Comparison of ENCODE assay signal across 9 mouse cellular contexts in genomic region chr16:4606431-4607084, GRCm38 (mm10). TPM values are rescaled to one million over a fixed set of nuclear protein-coding genes. Genes with fewer than 3 reads are reported as not detected.
DNase-seq lines count a peak whose midpoint lies in the region; ATAC-seq lines count a peak whose summit lies in the region.
"Had no signal": no experiment of that assay in that cellular context is flagged by ENCODE, and none has a peak within 500 bp of the region (broad histone marks: within the 10 kb centered on the region; RNA-seq: fewer than 3 reads in every experiment).

No protein-coding gene starts in this region.

- no peak overlapping the region for H3K4me2 ChIP-seq in forebrain, embryonic 15.5 days (replicated peaks)
- H3K4me2 ChIP-seq in limb, embryonic 12.5 days, result no peak overlapping the region
- no peak overlapping the region for H3K4me2 ChIP-seq in midbrain, embryonic 13.5 days (replicated peaks)
- H3K4me2 ChIP-seq: embryonic facial prominence, embryonic 15.5 days had no signal

- DNase-seq in 416B (ENCODE audit: low read depth) (peak; percentile 61), MN1 (ENCODE audit: low spot score) (peak; percentile 70)
- DNase-seq in hindbrain, embryonic 10.5 days (ENCODE audit: low spot score), result no peak
- no peak for DNase-seq in thymus, postnatal 36 days
- DNase-seq in natural killer cell, adult 2 months (ENCODE audit: low spot score in 2 of 2), result no peak

- no peaks in the 10 kb centered on the region for H3K9me3 ChIP-seq in forebrain, embryonic 15.5 days
- H3K9me3 ChIP-seq in hindbrain, embryonic 10.5 days, result no peaks in the 10 kb centered on the region
- no peaks in the 10 kb centered on the region for H3K9me3 ChIP-seq in limb, embryonic 12.5 days
- H3K9me3 ChIP-seq in midbrain, embryonic 13.5 days, result no peaks in the 10 kb centered on the region
- H3K9me3 ChIP-seq: embryonic facial prominence, embryonic 15.5 days had no signal

- H3K4me3 ChIP-seq in forebrain, embryonic 15.5 days, result no peak overlapping the region
- H3K4me3 ChIP-seq in hindbrain, embryonic 10.5 days, result peak overlapping the region; percentile 31; the same call in 1 of the 2 replicates
- no peak overlapping the region for H3K4me3 ChIP-seq in limb, embryonic 12.5 days (replicated peaks)
- H3K4me3 ChIP-seq in midbrain, embryonic 13.5 days (replicated peaks), result no peak overlapping the region
- H3K4me3 ChIP-seq: embryonic facial prominence, embryonic 15.5 days had no signal

- H3K27me3 ChIP-seq in forebrain, embryonic 15.5 days, result no peaks in the 10 kb centered on the region
- no peaks in the 10 kb centered on the region for H3K27me3 ChIP-seq in hindbrain, embryonic 10.5 days (ENCODE audit: insufficient read depth, poor library complexity, severe bottlenecking)
- no peaks in the 10 kb centered on the region for H3K27me3 ChIP-seq in limb, embryonic 12.5 days
- H3K27me3 ChIP-seq in midbrain, embryonic 13.5 days, result no peaks in the 10 kb centered on the region
- H3K27me3 ChIP-seq: embryonic facial prominence, embryonic 15.5 days had no signal

- H3K27ac ChIP-seq in forebrain, embryonic 15.5 days (replicated peaks), result no peak overlapping the region
- peak overlapping the region; percentile 84 for H3K27ac ChIP-seq in hindbrain, embryonic 10.5 days
- peak overlapping the region; percentile 73 for H3K27ac ChIP-seq in limb, embryonic 12.5 days
- peak overlapping the region; percentile 41; the same call in 1 of the 2 replicates for H3K27ac ChIP-seq in midbrain, embryonic 13.5 days

- H3K9ac ChIP-seq in forebrain, embryonic 15.5 days (replicated peaks), result no peak overlapping the region
- H3K9ac ChIP-seq in limb, embryonic 12.5 days (replicated peaks), result peak overlapping the region; percentile 31; the same call in 1 of the 2 replicates
- no peak overlapping the region for H3K9ac ChIP-seq in midbrain, embryonic 13.5 days (replicated peaks)
- H3K9ac ChIP-seq: embryonic facial prominence, embryonic 15.5 days had no signal

- WGBS in forebrain, embryonic 15.5 days, result 46% methylated on average over 5 of the region's 5 CpGs
- WGBS in hindbrain, embryonic 10.5 days, result 40% methylated on average over 5 of the region's 5 CpGs
- 34% methylated on average over 5 of the region's 5 CpGs for WGBS in limb, embryonic 12.5 days
- WGBS in midbrain, embryonic 13.5 days, result 45% methylated on average over 5 of the region's 5 CpGs

- H3K4me1 ChIP-seq in forebrain, embryonic 15.5 days, result peaks cover 38% of the 10 kb centered on the region
- peaks cover 70% of the 10 kb centered on the region for H3K4me1 ChIP-seq in hindbrain, embryonic 10.5 days (replicated peaks)
- H3K4me1 ChIP-seq in limb, embryonic 12.5 days (replicated peaks), result peaks cover 71% of the 10 kb centered on the region
- peaks cover 61% of the 10 kb centered on the region for H3K4me1 ChIP-seq in midbrain, embryonic 13.5 days (replicated peaks)

- H3K36me3 ChIP-seq in forebrain, embryonic 15.5 days, result peaks cover 10% of the 10 kb centered on the region
- H3K36me3 ChIP-seq in hindbrain, embryonic 10.5 days, result peaks cover 32% of the 10 kb centered on the region
- peaks cover 33% of the 10 kb centered on the region for H3K36me3 ChIP-seq in limb, embryonic 12.5 days
- H3K36me3 ChIP-seq in midbrain, embryonic 13.5 days, result peaks cover 25% of the 10 kb centered on the region

- ATAC-seq in forebrain, embryonic 15.5 days (replicated peaks), result 0 out of 2 replicates have a peak, but pooled peaks have one; percentile 17
- ATAC-seq in limb, embryonic 12.5 days (ENCODE audit: insufficient number of reproducible peaks, insufficient read depth, low FRiP score, low TSS enrichment, low read depth), result no peak
- ATAC-seq in midbrain, embryonic 13.5 days, result 0 out of 2 replicates have a peak, but pooled peaks have one; percentile 8

RNA-seq across cellular contexts. Expression of gene Glis2, which starts 12.0 kb away (rescaled TPM):
- polyA plus RNA-seq in forebrain, embryonic 15.5 days (2015; fragmentation: Nextera tagmentation; extraction: Ambion mirVana), result 11.0 and 14.6 TPM in 2 replicates
- polyA plus RNA-seq in hindbrain, embryonic 10.5 days (2016; fragmentation: Nextera tagmentation; extraction: Ambion mirVana), result 27.3 and 27.9 TPM in 2 replicates
- polyA plus RNA-seq in limb, embryonic 12.5 days (2016; fragmentation: Nextera tagmentation; extraction: Ambion mirVana), result 28.4 and 32.6 TPM in 2 replicates
- polyA plus RNA-seq in midbrain, embryonic 13.5 days (2015; fragmentation: Nextera tagmentation; extraction: Ambion mirVana), result 20.0 and 26.3 TPM in 2 replicates

RNA-seq across cellular contexts. Expression of gene Pam16, which starts 18.2 kb away (rescaled TPM):
- 162 and 171 TPM in 2 replicates for polyA plus RNA-seq in forebrain, embryonic 15.5 days (2015; fragmentation: Nextera tagmentation; extraction: Ambion mirVana)
- polyA plus RNA-seq in hindbrain, embryonic 10.5 days (2016; fragmentation: Nextera tagmentation; extraction: Ambion mirVana), result 88.0 and 131 TPM in 2 replicates
- 111 and 120 TPM in 2 replicates for polyA plus RNA-seq in limb, embryonic 12.5 days (2016; fragmentation: Nextera tagmentation; extraction: Ambion mirVana)
- 153 and 155 TPM in 2 replicates for polyA plus RNA-seq in midbrain, embryonic 13.5 days (2015; fragmentation: Nextera tagmentation; extraction: Ambion mirVana)

RNA-seq across cellular contexts. Expression of gene Vasn, which starts 33.2 kb away (rescaled TPM):
- polyA plus RNA-seq in forebrain, embryonic 15.5 days (2015; fragmentation: Nextera tagmentation; extraction: Ambion mirVana), result 3.0 and 3.6 TPM in 2 replicates
- 10.3 and 12.6 TPM in 2 replicates for polyA plus RNA-seq in hindbrain, embryonic 10.5 days (2016; fragmentation: Nextera tagmentation; extraction: Ambion mirVana)
- polyA plus RNA-seq in limb, embryonic 12.5 days (2016; fragmentation: Nextera tagmentation; extraction: Ambion mirVana), result 29.4 and 30.4 TPM in 2 replicates
- polyA plus RNA-seq in midbrain, embryonic 13.5 days (2015; fragmentation: Nextera tagmentation; extraction: Ambion mirVana), result 3.2 and 4.6 TPM in 2 replicates

RNA-seq across cellular contexts. Expression of gene Dnaja3, which starts 33.2 kb away (rescaled TPM):
- polyA plus RNA-seq in forebrain, embryonic 15.5 days (2015; fragmentation: Nextera tagmentation; extraction: Ambion mirVana), result 55.8 and 58.0 TPM in 2 replicates
- 60.7 and 62.7 TPM in 2 replicates for polyA plus RNA-seq in hindbrain, embryonic 10.5 days (2016; fragmentation: Nextera tagmentation; extraction: Ambion mirVana)
- 55.1 and 58.0 TPM in 2 replicates for polyA plus RNA-seq in limb, embryonic 12.5 days (2016; fragmentation: Nextera tagmentation; extraction: Ambion mirVana)
- 50.5 and 54.3 TPM in 2 replicates for polyA plus RNA-seq in midbrain, embryonic 13.5 days (2015; fragmentation: Nextera tagmentation; extraction: Ambion mirVana)

RNA-seq across cellular contexts. Expression of gene Tfap4, which starts 46.9 kb away (rescaled TPM):
- polyA plus RNA-seq in forebrain, embryonic 15.5 days (2015; fragmentation: Nextera tagmentation; extraction: Ambion mirVana), result 14.3 and 15.2 TPM in 2 replicates
- 21.3 and 27.5 TPM in 2 replicates for polyA plus RNA-seq in hindbrain, embryonic 10.5 days (2016; fragmentation: Nextera tagmentation; extraction: Ambion mirVana)
- polyA plus RNA-seq in limb, embryonic 12.5 days (2016; fragmentation: Nextera tagmentation; extraction: Ambion mirVana), result 29.1 and 31.0 TPM in 2 replicates
- polyA plus RNA-seq in midbrain, embryonic 13.5 days (2015; fragmentation: Nextera tagmentation; extraction: Ambion mirVana), result 10.5 and 11.2 TPM in 2 replicates

Comparison
In these comparisons a context has a peak if more than half of its experiments do, and no peak if none do; other contexts are left out.
1. DNase-seq: peak in 416B (single experiment) and MN1 (single experiment); none in hindbrain, embryonic 10.5 days (single experiment), thymus, postnatal 36 days (0 of 2) and natural killer cell, adult 2 months (0 of 2).